Mouse (Mus musculus): ENCODE data around the gene Vcp.

Gene Vcp

DNA sequence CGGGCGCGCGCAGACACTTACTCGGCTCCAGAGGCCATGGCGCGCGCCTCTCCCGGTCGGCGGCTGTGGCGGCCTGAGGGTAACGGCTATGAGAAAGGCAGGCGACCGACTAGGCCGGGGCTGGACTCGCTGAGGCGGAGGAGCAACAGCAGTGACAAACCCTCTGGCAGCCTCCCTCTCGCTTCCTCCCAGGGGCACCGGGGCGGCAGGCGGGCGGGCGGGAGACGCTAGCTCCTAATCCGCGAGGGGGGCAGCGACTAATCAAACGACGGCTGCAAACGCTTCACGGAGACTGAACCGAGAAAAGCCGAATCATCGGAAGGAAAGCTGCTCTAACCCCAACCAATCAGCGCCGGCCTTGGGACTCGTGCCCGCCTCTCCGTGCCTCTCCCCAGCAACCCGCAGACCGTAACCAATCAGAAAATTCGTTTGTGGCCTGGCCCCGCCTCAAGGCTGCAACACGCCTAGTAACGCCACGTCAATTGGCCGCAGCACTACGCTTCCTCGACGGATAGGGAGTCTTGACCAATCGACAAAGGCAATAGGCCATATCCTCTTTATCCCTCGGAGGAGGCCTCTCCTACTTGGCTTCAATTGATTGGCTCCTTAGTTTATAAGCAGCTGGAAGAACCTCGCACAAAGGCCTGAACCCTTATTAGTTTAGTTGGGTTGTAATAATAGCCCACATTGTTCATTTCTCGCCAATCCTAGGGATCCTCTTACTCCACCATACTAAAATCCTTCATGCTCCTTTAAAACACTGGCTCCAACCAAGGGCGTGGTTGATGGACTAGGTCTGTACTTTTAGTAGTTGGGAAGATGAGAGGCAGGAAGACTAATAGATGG lies at the start of gene Vcp:
Gene Vcp (minus strand): TSS at position 367 of the 846 bp plus-strand sequence.
- peak; percentile 99 for DNase-seq (ENCODE audit: low spot score in 2 of 2)

DNA sequence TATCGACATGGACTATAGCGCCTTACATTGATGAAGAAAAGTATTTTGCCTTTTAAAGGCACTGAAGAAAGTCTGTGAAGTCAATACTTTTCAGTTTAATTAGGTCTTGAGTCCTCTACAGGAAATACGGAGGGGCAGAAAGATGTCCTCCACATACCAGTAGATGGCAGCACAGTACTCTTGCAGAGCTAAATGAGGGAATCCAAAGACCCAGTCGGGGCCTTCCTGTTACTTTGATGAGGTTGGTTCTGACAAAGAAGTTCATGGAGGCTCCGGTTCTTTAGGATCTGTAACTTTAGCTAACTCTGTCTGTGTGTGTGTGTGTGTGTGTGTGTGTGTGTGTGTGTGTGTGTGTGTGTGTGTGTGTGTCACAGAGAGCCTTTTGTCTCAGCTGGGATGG lies 46.9 kb upstream of the Vcp start:
- peak; percentile 44 to 69 for DNase-seq (ENCODE audit: low spot score in 2 of 2)

- no peak for DNase-seq (ENCODE audit: low spot score in 2 of 2)
Measured at GRCm38 (mm10) chr4:43046607-43047006, 46.3 kb upstream of the Vcp start.

- DNase-seq (ENCODE audit: low spot score in 2 of 2) = peak; percentile 99 to 100
Measured at GRCm38 (mm10) chr4:43045659-43046302, 45.5 kb upstream of the Vcp start, which contains the start of gene Fam214b. Gene Fam214b, minus strand, starts transcription at chr4:43046220.

- no peak for DNase-seq (ENCODE audit: low spot score in 2 of 2)
Measured at GRCm38 (mm10) chr4:43045285-43045658, 45.0 kb upstream of the Vcp start.

DNA sequence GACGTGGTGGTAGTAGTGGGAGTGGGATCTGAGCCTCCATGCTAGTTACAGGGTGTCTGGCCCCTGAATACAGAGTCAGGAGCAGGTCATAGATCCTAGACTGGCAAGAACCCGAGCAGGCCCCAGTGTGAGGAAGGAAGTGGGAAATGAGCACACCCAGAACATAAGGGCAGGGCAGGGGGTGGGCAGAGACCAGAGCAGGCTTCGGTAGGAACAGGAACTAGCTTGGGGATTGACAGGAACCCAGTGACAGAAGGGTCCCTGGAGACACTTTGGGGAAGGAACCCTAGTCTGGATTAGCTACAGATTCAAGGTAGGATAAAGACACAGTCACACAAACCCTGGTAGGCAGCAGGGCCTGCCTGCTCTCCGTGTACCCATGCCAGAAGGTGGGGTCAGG lies 44.4 kb upstream of the Vcp start:
- DNase-seq (ENCODE audit: low spot score in 2 of 2) = peak in 1 of 2 experiments; percentile 40

DNA sequence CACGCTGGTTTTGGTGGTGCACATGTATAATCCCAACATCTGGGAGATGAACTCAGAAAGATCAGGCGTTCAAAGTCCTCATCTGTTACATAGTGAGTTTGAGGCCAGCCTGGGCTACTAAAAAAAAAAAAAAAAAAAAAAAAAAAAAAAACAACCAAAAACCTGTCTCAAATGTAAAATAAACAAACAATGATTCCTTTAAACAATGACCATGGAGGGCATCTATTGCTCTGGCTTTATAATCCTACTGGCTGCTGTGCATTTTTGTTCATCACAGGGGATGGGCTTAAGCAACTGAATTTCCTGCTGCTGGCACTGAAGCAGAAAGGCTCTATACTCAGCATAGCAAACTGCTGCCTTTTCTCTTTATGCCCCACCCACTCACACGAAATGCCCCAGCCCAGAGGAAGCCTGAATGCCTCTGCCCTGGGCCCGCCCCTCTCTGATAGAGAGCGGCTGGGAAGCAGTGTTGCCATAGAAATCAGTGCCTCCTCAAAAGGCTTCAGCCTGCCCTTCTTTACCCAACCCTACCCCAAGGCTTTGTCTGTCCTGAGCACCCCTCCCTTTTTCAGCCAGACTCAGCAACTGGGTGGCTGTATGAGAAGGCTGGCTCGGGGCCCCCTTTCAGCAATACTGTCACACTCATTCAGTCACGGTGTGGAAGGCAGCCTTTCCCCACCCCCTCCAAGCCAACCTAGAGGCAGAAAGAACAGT lies 43.5 kb upstream of the Vcp start:
- peak in 1 of 2 experiments; percentile 66 for DNase-seq (ENCODE audit: low spot score in 2 of 2)

DNA sequence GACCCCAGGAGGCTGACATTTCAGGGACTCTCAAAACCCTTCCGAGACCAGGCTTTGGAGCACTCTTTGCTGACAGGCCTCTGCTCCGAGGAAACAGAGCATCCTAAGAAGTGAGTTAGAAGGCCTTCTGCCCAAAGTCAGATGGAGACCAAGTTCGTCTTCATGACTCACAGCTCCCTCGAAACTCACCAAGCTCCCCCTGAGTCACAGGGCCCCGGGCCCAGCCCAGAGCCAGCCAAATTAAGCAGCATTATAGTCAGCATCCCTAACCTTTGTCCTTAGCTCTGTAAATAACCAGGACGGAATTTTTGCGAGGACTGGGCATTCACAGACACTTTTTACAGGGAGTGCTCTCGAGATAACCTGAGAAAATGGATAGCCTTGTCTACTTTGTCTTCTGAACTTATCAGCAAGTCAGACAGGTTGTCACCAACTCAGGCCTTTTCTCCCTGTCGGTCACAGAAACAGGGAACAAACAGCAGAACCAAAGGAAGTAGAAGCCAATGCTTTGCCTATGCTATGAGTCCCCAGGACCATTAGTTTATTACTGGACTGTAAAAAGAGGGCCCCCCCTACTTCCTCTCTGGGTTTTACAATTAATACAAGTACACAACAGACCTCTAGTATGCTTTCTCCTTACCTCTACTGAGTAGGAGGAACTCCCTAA lies 40.7 kb upstream of the Vcp start:
- no peak for DNase-seq (ENCODE audit: low spot score in 2 of 2)

DNA sequence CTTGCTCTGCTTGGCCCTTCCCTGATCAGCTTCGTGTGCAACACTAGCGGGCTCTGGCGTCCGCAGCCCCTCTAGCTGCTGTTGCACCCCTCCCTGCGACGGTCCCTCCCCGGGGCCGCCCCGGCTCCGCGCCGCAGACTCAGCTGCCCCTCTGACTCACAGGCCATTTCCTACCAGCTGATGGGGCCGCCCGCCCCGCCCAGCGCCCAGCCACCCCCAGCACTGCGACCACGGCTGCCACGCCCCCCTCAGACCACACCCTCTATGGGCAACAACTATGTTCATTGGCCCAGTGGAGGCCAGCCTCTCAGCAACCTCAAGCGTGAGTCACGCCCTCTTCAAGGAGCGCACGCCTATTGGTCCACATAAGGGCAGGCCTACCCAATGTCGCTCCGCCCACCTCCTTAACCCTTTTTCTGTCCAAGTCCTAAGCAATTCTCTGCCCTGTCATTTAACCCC lies 39.8 kb upstream of the Vcp start:
- DNase-seq (ENCODE audit: low spot score in 2 of 2) = peak; percentile 92 to 96

DNA sequence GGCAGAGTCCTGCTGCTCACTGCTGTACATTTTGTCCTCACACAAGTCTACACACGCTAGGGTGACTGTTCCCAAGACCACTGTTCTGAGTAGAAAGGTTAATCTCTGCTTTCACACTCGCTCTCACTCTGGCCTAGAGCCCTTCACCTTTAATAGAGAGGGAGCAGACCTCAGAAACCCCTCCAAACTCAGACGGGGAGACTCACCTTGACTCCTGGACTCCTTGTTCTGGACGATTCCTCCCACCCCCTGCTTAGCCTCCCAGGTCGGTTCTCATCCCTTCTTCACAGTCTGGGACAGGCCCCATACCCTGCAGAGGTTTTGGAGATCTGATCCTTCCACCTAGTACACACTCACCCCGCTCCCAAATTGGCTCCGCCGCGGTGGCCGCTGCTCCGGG lies 39.3 kb upstream of the Vcp start:
- no peak for DNase-seq (ENCODE audit: low spot score in 2 of 2)

GRCm38 (mm10) chr4:43038567-43039495 lies 38.5 kb upstream of the Vcp start:
- DNase-seq (ENCODE audit: low spot score in 2 of 2) = peak in 1 of 2 experiments; percentile 68

DNA sequence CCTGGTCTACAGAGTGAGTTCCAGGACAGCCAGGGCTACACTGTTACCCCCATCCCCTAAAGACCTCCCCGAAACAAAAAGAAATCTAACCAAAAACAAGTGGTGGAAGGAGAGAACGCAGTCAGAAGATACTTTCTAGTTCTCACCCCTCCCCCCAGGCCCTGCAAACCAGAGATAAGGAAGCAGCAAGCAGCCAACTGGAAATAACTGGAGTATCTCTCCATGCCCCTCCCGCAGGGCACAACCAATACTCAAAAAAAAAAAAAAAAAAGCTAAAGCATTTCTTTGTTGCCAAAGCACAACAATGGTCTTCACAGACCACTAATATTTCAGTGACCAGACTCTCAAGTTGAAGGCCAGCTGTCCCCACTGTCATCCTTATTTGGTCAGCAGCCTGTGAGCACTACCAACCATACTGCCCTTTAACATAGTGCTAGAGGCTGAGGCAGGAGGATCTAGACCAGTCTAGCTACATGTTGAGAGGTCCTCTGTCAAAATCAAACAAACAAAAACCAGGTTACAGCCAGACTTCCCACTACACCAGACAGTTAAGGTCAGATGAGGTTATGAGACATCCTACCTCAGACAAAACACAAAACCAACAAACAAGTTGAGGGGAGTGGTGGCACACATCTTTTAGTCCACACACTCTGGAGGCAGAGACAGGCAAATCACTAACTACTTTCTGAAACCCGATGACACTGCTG lies 37.7 kb upstream of the Vcp start:
- no peak for DNase-seq (ENCODE audit: low spot score in 2 of 2)

- DNase-seq (ENCODE audit: low spot score in 2 of 2) = no peak
Measured at GRCm38 (mm10) chr4:43036356-43036755, 36.0 kb upstream of the Vcp start.

DNA sequence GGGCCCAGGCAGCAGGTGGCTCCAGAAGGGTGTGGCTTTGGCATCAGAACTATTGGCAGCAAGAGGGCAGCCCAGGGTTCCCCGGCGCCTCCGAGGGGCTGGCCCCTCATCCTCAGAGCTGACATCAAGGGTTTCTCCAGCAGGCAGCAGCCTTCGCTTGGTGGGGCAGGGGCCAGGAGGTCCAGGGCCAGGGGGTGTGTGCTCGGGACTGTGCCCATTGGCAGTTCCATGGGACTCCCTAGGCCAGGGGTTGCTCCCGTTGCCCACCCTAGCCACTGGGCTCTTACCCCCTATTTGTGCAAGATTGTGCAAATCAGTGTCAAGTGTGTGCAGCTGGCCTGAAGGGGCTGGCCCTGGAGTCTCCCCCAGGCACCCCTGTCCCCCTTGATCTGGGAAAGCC lies 35.5 kb upstream of the Vcp start:
- no peak for DNase-seq (ENCODE audit: low spot score in 2 of 2)

DNA sequence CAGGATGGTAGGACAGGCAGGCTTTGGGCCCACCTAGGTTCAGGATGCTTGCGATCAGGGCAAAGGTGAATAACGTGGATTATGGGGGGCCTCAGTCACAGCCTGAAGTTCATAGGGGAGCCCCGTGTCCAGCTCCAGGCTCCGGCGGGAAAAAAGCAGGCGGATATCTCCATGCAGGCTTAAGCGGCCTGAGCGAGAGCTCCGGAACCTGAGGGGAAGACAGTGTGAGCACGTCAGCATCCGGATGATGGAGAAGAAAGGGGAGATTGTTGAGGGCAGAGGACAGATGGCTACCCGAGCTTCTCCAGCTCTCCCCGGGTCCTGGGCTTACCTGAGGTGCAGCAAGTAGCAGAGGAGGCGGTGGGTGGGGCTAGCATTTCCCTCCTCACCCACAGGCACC lies 33.2 kb upstream of the Vcp start:
- DNase-seq (ENCODE audit: low spot score in 2 of 2) = no peak

DNA sequence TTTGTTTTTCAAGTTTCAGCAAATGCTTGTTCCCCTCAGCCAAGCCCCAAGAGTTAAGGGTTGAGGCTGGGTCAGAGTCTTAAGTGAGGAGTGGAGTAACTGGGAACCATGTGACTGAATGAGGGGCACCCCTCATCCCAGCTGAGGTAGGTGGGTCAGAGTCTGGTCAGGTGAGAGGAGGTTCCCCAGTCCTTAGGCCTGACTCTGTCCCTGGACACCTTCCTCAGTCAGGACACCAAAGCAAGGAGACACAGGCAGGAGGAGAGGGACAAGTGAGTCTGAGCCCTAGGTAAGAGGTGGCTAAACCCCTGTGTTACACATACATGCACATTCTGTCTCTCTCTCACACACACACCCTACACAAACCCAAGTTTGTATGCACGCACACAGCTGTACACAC lies 32.2 kb upstream of the Vcp start:
- no peak for DNase-seq (ENCODE audit: low spot score in 2 of 2)

GRCm38 (mm10) chr4:43031237-43031995 lies 31.1 kb upstream of the Vcp start, which contains the start of gene Stoml2:
Gene Stoml2, minus strand, starts transcription at chr4:43031710.
- DNase-seq (ENCODE audit: low spot score in 2 of 2) = peak; percentile 84 to 92

DNA sequence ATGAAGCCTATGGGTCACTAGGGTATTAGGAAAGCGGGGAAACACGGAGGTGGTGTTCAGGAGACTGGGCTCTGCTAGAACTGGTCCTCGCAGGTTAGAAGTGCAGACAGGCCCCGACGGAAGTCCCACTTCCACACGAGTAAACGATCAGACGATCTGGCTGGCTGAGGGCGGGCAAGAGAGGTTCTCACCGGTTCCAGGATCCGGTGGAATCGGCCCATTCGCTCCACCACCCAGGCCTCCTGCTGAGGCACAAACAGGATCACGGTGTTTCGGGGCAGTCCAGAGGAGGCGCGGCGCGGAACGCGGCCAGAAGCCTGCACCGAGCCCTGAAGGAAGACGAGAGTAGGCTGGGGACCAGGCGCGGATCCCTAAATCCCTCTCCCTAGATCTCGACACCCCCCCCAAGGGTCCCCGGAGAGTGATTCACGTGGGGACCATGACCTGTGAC lies 30.5 kb upstream of the Vcp start:
- no peak for DNase-seq (ENCODE audit: low spot score in 2 of 2)

- no peak for DNase-seq (ENCODE audit: low spot score in 2 of 2)
Measured at GRCm38 (mm10) chr4:43030352-43030751, 30.0 kb upstream of the Vcp start.

All from urinary bladder, postnatal 36 days (tissue).